Mouse (Mus musculus): ENCODE data around the gene Fcrlb.

The Fcrlb gene

DNA sequence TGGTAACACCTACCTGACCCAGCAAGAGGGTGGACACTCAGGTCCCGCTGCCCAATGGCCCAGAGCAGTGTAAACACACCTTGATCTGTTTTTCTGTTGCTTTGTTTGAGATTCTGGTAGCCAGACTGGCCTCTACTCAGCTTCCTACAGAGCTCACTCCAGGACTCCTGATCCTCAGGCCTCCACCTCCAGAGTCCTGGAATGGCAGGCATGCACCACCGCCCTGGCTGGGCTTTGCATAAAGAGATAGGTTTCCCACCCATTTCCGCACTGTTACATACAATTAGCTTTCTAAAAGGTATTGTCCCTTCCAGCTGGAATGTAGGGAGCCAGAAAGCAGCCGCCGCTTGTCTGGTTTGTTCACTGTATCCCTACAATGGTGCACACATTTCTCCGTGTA, 41.3 kb downstream of the Fcrlb start:
- in situ Hi-C loops (cut with MboI, MseI) = loop anchor here (25.0 kb wide), 1 partner anchor 1341 kb away; the partner anchor contains the start of genes Casq1 and Pea15a

DNA sequence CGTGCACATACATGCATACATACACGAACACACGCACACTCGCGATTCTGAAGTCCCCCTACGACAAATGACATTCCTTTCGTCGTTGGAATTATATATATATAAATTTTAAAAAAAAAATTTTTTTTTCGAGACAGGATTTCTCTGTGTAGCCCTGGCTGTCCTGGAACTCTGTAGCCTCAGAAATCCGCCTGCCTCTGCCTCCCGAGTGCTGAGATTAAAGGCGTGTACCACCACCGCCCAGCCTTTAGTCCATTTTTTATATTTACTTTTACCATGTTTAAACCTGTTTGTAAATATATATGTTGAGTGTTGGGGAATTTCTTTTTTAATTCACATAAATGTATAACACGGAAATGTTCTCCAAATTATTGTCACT, 43.8 kb downstream of the Fcrlb start:
- in situ Hi-C loops (cut with MboI, MseI) = loop anchor here (25.0 kb wide), 1 partner anchor 1343 kb away; the partner anchor contains the start of genes Casq1 and Pea15a

DNA sequence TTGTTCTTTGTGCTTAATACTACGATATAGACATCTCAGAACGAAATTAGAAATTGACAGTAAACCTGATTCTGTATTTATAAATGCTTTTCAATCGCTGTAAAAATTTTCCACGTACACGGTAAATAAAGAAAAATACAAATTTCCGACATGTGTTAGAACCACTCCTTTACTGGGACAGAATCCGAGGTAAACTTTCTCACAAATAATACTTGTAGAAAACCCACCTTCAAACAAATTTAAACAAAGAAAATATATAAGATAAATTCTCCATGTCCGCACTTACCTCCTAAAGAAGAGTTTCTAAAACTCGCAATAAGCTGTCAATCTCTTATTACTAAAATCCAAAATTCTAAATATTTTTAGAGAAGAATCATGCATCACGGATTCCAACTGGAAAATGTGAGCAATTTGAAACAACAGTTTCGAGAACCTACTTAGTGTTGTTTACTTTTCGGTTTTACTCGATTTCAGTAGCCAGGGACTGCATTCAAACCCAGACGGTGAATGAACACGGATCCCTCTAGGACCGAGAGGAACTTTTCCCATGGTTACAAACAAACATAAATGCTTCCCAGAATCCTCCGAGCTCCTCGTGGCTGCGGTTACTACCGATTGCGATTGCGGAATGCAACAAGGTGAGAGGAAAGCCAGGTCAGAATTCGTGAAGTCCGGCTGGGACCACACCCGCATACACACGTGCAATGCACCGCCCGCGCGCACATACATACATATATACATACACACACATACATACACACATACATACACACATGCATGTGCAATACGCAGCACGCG, 44.4 kb downstream of the Fcrlb start:
- in situ Hi-C loops (cut with MboI, MseI) = loop anchor here (25.0 kb wide), 1 partner anchor 1344 kb away; the partner anchor contains the start of genes Casq1 and Pea15a

DNA sequence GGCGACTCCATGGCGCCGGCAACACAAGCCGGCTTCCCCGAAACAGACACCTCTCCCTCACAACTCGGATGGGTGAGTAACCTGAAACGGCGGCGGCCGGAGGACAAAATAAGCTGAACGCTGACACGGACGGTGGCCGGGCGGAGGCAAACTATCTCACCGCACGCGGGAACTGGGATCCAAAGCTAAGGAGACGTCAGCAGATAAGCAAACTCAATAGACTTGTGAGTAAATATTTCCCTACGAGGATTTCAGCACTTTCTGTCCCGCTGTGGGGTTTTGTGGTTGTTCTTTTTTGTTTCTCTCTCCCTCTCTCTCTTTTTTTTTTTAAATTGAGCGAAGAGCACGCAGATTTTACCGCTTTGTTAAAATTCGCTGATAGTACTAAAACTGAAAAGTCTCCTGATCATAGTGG, 45.0 kb downstream of the Fcrlb start, which contains the start of gene Atf6:
TSS of gene Atf6 (minus strand) at position 81 of the 415 bp plus-strand sequence.
- in situ Hi-C loops (cut with MboI, MseI) = loop anchor here (25.0 kb wide), 1 partner anchor 1345 kb away; the partner anchor contains the start of genes Casq1 and Pea15a

DNA sequence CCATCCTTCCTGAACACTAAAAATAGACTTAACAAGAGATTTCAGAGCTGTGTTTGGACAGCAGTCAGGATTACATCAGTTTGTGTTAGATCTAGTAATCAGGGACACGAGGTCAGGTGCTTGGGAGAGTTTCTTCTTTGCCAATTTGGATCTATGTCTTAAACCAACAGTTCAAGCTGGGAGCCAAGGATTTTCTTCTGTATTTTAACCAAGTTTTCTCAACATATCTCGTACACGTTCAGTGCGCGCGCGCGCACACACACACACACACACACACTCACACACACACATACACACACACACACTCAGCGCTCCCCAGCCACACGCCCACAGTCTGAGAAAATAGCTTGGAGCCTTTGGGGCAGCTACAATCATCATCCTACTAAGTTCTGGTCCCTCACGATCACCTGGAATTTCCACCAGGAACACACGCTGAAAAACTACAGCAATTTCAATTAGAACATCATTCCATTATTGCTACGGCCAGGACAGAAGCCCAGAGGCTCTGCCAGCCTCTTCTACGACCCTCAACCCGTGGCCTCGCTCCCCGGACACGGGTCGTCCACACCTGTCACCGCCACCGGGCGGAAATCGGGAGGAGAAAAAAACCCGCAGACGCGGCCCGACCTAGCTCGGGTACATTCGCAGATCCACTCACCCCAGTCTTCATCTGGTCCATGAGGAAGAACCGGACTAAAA, 45.6 kb downstream of the Fcrlb start:
- in situ Hi-C loops (cut with MboI, MseI) = loop anchor here (25.0 kb wide), 1 partner anchor 1345 kb away; the partner anchor contains the start of genes Casq1 and Pea15a

DNA sequence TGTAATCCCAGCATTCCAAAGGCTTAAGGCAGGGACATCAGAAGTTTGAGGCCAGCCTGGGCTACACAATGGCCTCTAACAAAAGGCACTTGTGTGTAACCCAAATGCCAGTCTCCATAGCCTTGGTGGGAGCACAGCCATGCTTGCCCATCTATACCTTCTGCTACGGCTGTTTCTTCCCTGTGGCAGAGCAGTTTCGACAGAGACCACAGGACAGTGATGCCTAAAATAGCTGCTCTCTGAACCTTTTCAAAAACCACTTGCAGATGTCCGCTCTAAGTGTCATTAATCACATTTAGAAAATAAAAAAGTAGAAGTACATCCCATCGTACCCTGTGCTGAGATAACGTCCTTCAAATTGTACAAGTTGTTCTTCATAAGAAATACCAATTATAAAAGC, 47.3 kb downstream of the Fcrlb start:
- in situ Hi-C loops (cut with MboI, MseI) = loop anchor here (25.0 kb wide), 1 partner anchor 1347 kb away; the partner anchor contains the start of genes Casq1 and Pea15a

DNA sequence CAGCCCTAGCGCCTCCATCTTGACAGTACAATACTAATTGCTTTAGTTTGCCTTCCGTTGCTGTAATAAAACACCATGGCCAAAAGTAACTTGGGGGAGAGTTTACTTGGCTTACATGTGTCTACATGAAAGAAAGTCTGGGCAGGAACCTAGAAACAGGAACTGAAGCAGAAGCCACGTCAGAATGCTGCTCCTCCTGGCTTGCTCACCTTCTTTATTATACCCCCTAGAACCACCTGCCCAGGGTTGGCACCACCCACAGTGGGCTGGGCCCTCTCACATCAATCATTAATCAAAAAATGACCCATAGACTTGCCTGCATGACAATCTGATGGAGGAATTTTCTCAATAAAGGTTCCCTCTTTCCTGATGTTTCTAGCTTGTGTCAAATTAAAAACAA, 48.0 kb downstream of the Fcrlb start:
- in situ Hi-C loops (cut with MboI, MseI) = loop anchor here (25.0 kb wide), 1 partner anchor 1348 kb away; the partner anchor contains the start of genes Casq1 and Pea15a

DNA sequence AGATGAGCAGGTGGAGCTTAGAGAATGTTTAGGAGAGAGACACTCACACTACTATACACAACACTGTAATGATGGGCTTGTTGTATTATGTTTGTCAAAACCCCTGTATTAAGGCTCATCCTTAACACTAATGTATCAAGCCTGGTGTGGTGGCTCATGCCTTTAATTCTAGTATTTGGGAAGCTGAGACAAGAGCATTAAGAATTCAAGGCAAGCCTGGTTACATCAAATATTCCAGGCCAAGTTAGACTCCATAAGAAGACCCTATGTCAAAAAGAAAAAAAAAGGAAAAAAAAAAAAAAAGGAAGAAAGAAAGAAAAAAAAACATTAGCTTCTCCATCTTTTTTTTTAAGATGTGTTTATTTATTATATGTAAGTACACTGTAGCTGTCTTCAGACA, 48.5 kb downstream of the Fcrlb start:
- in situ Hi-C loops (cut with MboI, MseI) = loop anchor here (25.0 kb wide), 1 partner anchor 1348 kb away; the partner anchor contains the start of genes Casq1 and Pea15a

DNA sequence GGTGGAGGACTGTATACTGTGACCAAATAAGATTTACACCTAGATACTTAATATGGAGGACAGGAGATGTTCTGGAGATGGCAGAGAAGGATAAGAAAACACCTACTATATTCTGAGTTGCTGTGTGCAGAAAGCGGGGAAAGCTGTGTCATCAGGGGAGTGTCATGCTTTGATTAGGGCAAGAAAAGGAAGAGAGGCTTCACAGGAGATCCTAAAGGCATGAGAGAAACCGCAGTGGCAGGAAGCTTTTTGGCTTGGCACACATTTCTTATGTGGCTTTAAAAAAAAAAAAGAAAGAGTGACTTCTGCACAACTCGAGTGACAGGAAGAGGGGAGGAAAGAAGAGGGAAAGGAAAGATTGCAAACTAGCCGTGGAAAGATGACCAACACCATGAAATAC, 49.7 kb downstream of the Fcrlb start:
- in situ Hi-C loops (cut with MboI, MseI) = loop anchor here (25.0 kb wide), 1 partner anchor 1349 kb away; the partner anchor contains the start of genes Casq1 and Pea15a

DNA sequence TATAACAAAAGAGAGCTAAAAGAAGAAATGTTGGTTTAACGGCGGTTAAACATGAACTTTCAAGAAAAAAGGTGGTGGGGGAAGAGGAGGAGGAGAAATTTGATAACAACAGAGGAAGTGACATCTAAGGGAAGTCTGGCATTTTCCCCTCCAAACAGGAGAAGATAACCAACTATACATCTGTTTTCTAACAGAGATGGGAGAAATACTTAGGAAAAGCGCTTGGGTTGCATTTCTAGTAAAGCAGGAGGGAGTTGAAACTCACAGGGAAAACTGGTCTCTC, 50.4 kb downstream of the Fcrlb start:
- in situ Hi-C loops (cut with MboI, MseI) = loop anchor here (25.0 kb wide), 1 partner anchor 1350 kb away; the partner anchor contains the start of genes Casq1 and Pea15a

DNA sequence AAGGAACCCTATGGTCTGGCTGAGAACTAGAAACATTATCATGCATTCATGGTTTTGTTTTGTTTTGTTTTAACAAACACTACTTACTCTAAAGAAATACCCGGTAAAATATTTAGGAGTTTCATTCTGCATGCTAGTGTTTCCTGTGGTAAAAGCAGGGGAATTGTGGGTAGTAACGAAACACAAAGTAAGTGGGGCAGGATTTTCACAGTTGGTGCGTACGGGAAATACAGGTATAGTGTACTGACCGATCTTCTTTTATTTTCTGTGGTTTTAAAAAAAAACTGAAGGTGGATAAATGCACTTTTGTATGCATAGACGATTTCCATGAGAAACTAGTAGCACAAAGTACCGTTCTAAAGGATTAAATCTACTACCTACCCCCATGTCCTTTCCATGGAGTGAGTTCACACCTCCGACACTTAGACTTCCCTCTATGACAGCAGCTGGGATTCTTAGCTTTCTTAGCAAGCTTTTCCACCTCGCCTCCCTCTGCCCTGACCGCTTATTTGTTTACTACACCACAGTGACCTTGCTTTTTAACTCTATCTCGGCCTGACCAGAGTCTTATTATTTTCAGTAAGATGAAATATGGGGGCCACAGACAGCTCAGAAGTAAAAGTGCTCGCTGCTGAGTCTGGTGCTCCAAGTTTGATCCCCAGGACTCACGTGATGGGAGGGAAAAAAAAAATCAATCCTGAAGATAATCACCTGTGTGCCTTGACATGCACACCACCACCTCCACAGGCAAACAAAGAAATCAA, 50.9 kb downstream of the Fcrlb start:
- in situ Hi-C loops (cut with MboI, MseI) = loop anchor here (25.0 kb wide), 1 partner anchor 1350 kb away; the partner anchor contains the start of genes Casq1 and Pea15a

DNA sequence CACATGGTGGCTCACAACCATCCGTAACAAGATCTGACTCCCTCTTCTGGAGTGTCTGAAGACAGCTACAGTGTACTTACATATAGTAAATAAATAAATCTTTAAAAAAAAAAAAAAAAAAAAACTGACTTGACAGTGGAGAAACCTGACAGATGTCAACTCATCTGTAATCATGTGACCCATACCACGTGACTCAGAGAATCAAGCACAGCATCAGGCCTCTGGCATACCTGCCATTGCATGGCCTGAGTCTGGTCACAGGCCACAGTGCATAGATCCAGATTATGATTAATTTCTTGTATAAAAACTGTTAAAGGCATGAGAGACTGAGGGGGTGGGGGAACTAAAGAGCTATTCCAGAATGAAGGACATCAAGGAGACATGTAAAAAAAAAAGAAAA, 53.9 kb downstream of the Fcrlb start:
- in situ Hi-C loops (cut with MboI, MseI) = loop anchor here (25.0 kb wide), 1 partner anchor 1353 kb away; the partner anchor contains the start of genes Casq1 and Pea15a

DNA sequence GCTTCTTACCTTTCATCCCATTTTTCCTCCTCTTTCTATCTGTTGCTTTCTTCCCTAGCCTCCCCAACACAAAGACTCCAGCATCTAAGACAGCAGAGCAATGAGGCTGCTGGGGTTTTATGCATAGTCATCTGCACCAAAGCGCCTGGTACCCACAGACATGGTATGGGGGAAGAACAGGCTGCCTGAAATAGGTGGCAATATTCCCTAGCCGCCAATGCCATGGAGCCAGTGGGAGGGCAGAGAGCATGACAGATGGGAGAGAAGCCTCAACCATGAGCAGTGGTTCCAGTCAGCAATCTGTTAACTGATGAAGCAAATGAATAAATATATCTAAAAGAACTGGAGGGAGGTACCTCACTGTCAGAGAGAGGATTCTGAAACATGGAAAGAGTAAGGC, 55.4 kb downstream of the Fcrlb start:
- in situ Hi-C loops (cut with MboI, MseI) = loop anchor here (25.0 kb wide), 1 partner anchor 1355 kb away; the partner anchor contains the start of genes Casq1 and Pea15a

Data from T-helper 2 cell (primary cell).